Mouse (Mus musculus) spleen, adult 2 months (tissue): ENCODE data around the gene Slc5a5. TPM values are rescaled to one million over a fixed set of nuclear protein-coding genes. Genes with fewer than 3 reads are reported as not detected.
A peak's percentile ranks its signal among the peaks of the same experiment; 100 is the strongest.

ENCODE experiments used
- DNase-seq, 2 experiments: peaks; one replicate each; pipeline versions ENCODE4 v3.0.0 to v3.0.0-alpha.2; 2012 to 2021; ENCODE audit warnings: low spot score in 2 of 2, low read depth in 1 of 2
- H3K27ac ChIP-seq: fragments of 200-500 bp; 2 replicates; pipeline ENCODE4 v1.5.1; 2012; ENCODE audit warnings: low read length, inconsistent platforms; ENCODE audit not compliant: insufficient read depth
- H3K27me3 ChIP-seq: fragments of 200-500 bp; 2 replicates; pipeline ENCODE4 v1.6.1; 2012; ENCODE audit warnings: mild to moderate bottlenecking, moderate library complexity, low read length, inconsistent platforms; ENCODE audit not compliant: control insufficient read depth, insufficient read depth
- H3K36me3 ChIP-seq: fragments of 200-500 bp; 2 replicates; pipeline ENCODE4 v1.6.1; 2012; ENCODE audit warnings: mild to moderate bottlenecking, low read length, inconsistent platforms; ENCODE audit not compliant: control insufficient read depth, insufficient read depth
- H3K4me1 ChIP-seq: fragments of 200-500 bp; 2 replicates; pipeline ENCODE4 v1.6.1; 2011; ENCODE audit warnings: inconsistent platforms; ENCODE audit not compliant: control insufficient read depth, insufficient read depth, insufficient read length
- H3K4me3 ChIP-seq: fragments of 200-500 bp; 2 replicates; pipeline ENCODE4 v1.5.1; 2011; ENCODE audit warnings: mild to moderate bottlenecking, inconsistent platforms; ENCODE audit not compliant: insufficient read depth, insufficient read length; ENCODE audit errors: extremely low read depth
- CTCF ChIP-seq: fragments of 200-500 bp; IDR thresholded peaks from 2 replicates; pipeline ENCODE4 v1.5.1; 2011; ENCODE audit warnings: mild to moderate bottlenecking, inconsistent platforms; ENCODE audit not compliant: insufficient read depth, insufficient read length, insufficient replicate concordance; ENCODE audit errors: extremely low read depth
- POLR2A ChIP-seq: fragments of 200-500 bp; IDR thresholded peaks from 2 replicates; pipeline ENCODE4 v1.6.1; 2011; ENCODE audit warnings: low read depth, low read length, inconsistent platforms
- WGBS: fragments of 180-500 bp; shearing (Covaris S2); methylation state at CpG from one replicate; pipeline ENCODE4 v1.1.7; 2018; 5-methylcytosine and 5-hydroxymethylcytosine counted together
- polyA plus RNA-seq: library from polyadenylated mRNA; depleted of rRNA; stranded (reverse); fragments of >200 nt; gene quantifications from 2 replicates; pipeline ENCODE4 v1.2.3, GENCODE M21; 2012

Gene Slc5a5
- polyA plus RNA-seq, 1 experiment, result 1.0 TPM

GRCm38 (mm10) chr8:70872643-70873363 is 19.8 kb downstream of the Slc5a5 start:
- Histone ChIP-seq H3K27me3 (no peaks in the 10 kb centered on the region), H3K36me3 (no peaks in the 10 kb centered on the region), H3K27ac (peak overlapping the region; percentile 69), H3K4me1 (peaks cover 12% of the 10 kb centered on the region), H3K4me3 (peak overlapping the region; percentile 75)
- WGBS, result 5% methylated on average over 28 of the region's 31 CpGs
- TF ChIP-seq POLR2A (no peak), CTCF (no peak)
- no peak for DNase-seq

GRCm38 (mm10) chr8:70871195-70871807 is 21.3 kb downstream of the Slc5a5 start:
- no peak for TF ChIP-seq CTCF
- TF ChIP-seq POLR2A, result no peak
- Histone ChIP-seq H3K27ac (no peak overlapping the region), H3K27me3 (no peaks in the 10 kb centered on the region), H3K4me1 (peaks cover 12% of the 10 kb centered on the region), H3K36me3 (no peaks in the 10 kb centered on the region), H3K4me3 (no peak overlapping the region)
- no peak for DNase-seq
- 91% methylated on average over 5 of the region's 5 CpGs for WGBS

- 56% methylated on average over 16 of the region's 16 CpGs for WGBS
- DNase-seq, result peak; percentile 61 to 76
- TF ChIP-seq POLR2A (no peak), CTCF (peak; percentile 93)
- H3K27ac ChIP-seq, result no peak overlapping the region
- H3K4me1 ChIP-seq, result peaks cover 21% of the 10 kb centered on the region
- no peaks in the 10 kb centered on the region for H3K36me3 ChIP-seq
- no peak overlapping the region for H3K4me3 ChIP-seq
- H3K27me3 ChIP-seq, result no peaks in the 10 kb centered on the region
These were observed 22.9 kb downstream of the Slc5a5 start for GRCm38 (mm10) chr8:70869601-70870041.

- TF ChIP-seq POLR2A (no peak), CTCF (no peak)
- Histone ChIP-seq H3K27me3 (no peaks in the 10 kb centered on the region), H3K4me3 (no peak overlapping the region), H3K4me1 (peaks cover 23% of the 10 kb centered on the region), H3K27ac (no peak overlapping the region), H3K36me3 (no peaks in the 10 kb centered on the region)
- WGBS, result 52% methylated on average over 5 of the region's 5 CpGs
- DNase-seq, result no peak
These were observed 23.4 kb downstream of the Slc5a5 start for GRCm38 (mm10) chr8:70869199-70869571.

GRCm38 (mm10) chr8:70868559-70869198 is 23.9 kb downstream of the Slc5a5 start:
- Histone ChIP-seq H3K27me3 (0 out of 2 replicates have a peak, but pooled peaks cover 2% of the 10 kb centered on the region), H3K27ac (no peak overlapping the region), H3K4me1 (peaks cover 28% of the 10 kb centered on the region), H3K4me3 (peak overlapping the region; percentile 27; the same call in 1 of the 2 replicates), H3K36me3 (no peaks in the 10 kb centered on the region)
- no peak for TF ChIP-seq CTCF
- TF ChIP-seq POLR2A, result no peak
- WGBS, result 25% methylated on average over 40 of the region's 40 CpGs
- DNase-seq, result peak in 1 of 2 experiments; percentile 68

GRCm38 (mm10) chr8:70866566-70866965 is 26.0 kb downstream of the Slc5a5 start:
- no peak for DNase-seq
- TF ChIP-seq POLR2A, result no peak
- no peak for TF ChIP-seq CTCF
- peaks cover 17% of the 10 kb centered on the region for H3K27me3 ChIP-seq
- H3K27ac ChIP-seq, result no peak overlapping the region
- H3K4me3 ChIP-seq, result no peak overlapping the region
- WGBS, result 86% methylated on average over 7 of the region's 7 CpGs
- no peaks in the 10 kb centered on the region for H3K36me3 ChIP-seq
- H3K4me1 ChIP-seq, result peaks cover 38% of the 10 kb centered on the region
